Mouse (Mus musculus) embryonic facial prominence, embryonic 12.5 days (tissue): ENCODE measurements around the gene Vps41. TPM values are rescaled to one million over a fixed set of nuclear protein-coding genes. Genes with fewer than 3 reads are reported as not detected.

Source experiments
- ATAC-seq: fragments of 200-750 bp; cut with Nextera tagmentation; 2 replicates; pipeline ENCODE4 v1.8.0; 2017; ENCODE audit not compliant: insufficient number of reproducible peaks, insufficient read depth, low FRiP score, low TSS enrichment
- H3K27ac ChIP-seq: fragments of 300-500 bp; sonication (generic); 2 replicates; pipeline ENCODE4 v1.5.1; 2016; ENCODE audit warnings: mild to moderate bottlenecking
- H3K27me3 ChIP-seq: fragments of 300-500 bp; sonication (generic); 2 replicates; pipeline ENCODE4 v1.6.1; 2016; ENCODE audit warnings: mild to moderate bottlenecking, moderate library complexity
- H3K36me3 ChIP-seq: fragments of 300-500 bp; sonication (generic); 2 replicates; pipeline ENCODE4 v1.6.1; 2016; ENCODE audit warnings: mild to moderate bottlenecking
- H3K4me1 ChIP-seq: fragments of 300-500 bp; sonication (generic); 2 replicates; pipeline ENCODE4 v1.6.1; 2016
- H3K4me2 ChIP-seq: fragments of 300-500 bp; sonication (generic); replicated peaks from 2 replicates; pipeline ENCODE4 v1.6.1; 2016; ENCODE audit warnings: mild to moderate bottlenecking, moderate library complexity
- H3K4me3 ChIP-seq: fragments of 300-500 bp; sonication (generic); 2 replicates; pipeline ENCODE4 v1.5.1; 2016; ENCODE audit warnings: mild to moderate bottlenecking
- H3K9ac ChIP-seq: fragments of 300-500 bp; sonication (generic); 2 replicates; pipeline ENCODE4 v1.6.1; 2016; ENCODE audit warnings: mild to moderate bottlenecking, moderate library complexity
- H3K9me3 ChIP-seq: fragments of 300-500 bp; sonication (generic); 2 replicates; pipeline ENCODE4 v1.6.1; 2016; ENCODE audit warnings: mild to moderate bottlenecking, moderate library complexity
- WGBS: fragments of 180-500 bp; shearing (Covaris S2); methylation state at CpG from one replicate; pipeline ENCODE4 v1.1.7; 2016; 5-methylcytosine and 5-hydroxymethylcytosine counted together
- polyA plus RNA-seq: library from polyadenylated mRNA; unstranded; fragments of >200 nt; fragmentation: Nextera tagmentation; extraction: Ambion mirVana; gene quantifications from 2 replicates; pipeline ENCODE4 v1.2.1, GENCODE M21; 2016

Vps41 gene
- polyA plus RNA-seq, 1 experiment from 2014 or later, result 78.2 TPM

GRCm38 (mm10) chr13:18797555-18797954, 80.5 kb downstream of the Vps41 start:
- no peaks in the 10 kb centered on the region for H3K9me3 ChIP-seq
- 85% methylated on average over 5 of the region's 5 CpGs for WGBS
- H3K4me1 ChIP-seq, result no peaks in the 10 kb centered on the region; the same call in 1 of the 2 replicates
- H3K36me3 ChIP-seq, result no peaks in the 10 kb centered on the region
- H3K27me3 ChIP-seq, result no peaks in the 10 kb centered on the region
- no peak overlapping the region for H3K9ac ChIP-seq
- ATAC-seq, result no peak
- H3K4me3 ChIP-seq, result no peak overlapping the region
- H3K27ac ChIP-seq, result no peak overlapping the region
- H3K4me2 ChIP-seq, result no peak overlapping the region

GRCm38 (mm10) chr13:18800434-18800833, 83.3 kb downstream of the Vps41 start:
- ATAC-seq, result no peak
- 55% methylated on average over 3 of the region's 3 CpGs for WGBS
- no peaks in the 10 kb centered on the region; the same call in 1 of the 2 replicates for H3K4me1 ChIP-seq
- H3K36me3 ChIP-seq, result no peaks in the 10 kb centered on the region
- no peak overlapping the region for H3K9ac ChIP-seq
- H3K9me3 ChIP-seq, result no peaks in the 10 kb centered on the region
- H3K27ac ChIP-seq, result no peak overlapping the region
- no peaks in the 10 kb centered on the region for H3K27me3 ChIP-seq
- no peak overlapping the region for H3K4me2 ChIP-seq
- no peak overlapping the region for H3K4me3 ChIP-seq

- H3K4me2 ChIP-seq, result no peak overlapping the region
- no peaks in the 10 kb centered on the region for H3K4me1 ChIP-seq
- H3K9ac ChIP-seq, result no peak overlapping the region
- ATAC-seq, result no peak
- no peak overlapping the region for H3K4me3 ChIP-seq
- H3K27me3 ChIP-seq, result no peaks in the 10 kb centered on the region
- whole genome bisulfite sequencing, result 79% methylated on average over 4 of the region's 4 CpGs
- H3K27ac ChIP-seq, result no peak overlapping the region
- H3K9me3 ChIP-seq, result no peaks in the 10 kb centered on the region
- no peaks in the 10 kb centered on the region for H3K36me3 ChIP-seq
These were observed 92.4 kb downstream of the Vps41 start for GRCm38 (mm10) chr13:18809465-18809864.

- no peak overlapping the region for H3K4me2 ChIP-seq
- no peaks in the 10 kb centered on the region for H3K27me3 ChIP-seq
- H3K4me1 ChIP-seq, result no peaks in the 10 kb centered on the region
- no peak overlapping the region for H3K4me3 ChIP-seq
- WGBS, result 21% methylated on average over 11 of the region's 11 CpGs
- H3K9me3 ChIP-seq, result no peaks in the 10 kb centered on the region
- peak; percentile 56; the same call in 1 of the 2 replicates for ATAC-seq
- no peaks in the 10 kb centered on the region for H3K36me3 ChIP-seq
- H3K27ac ChIP-seq, result no peak overlapping the region
- H3K9ac ChIP-seq, result no peak overlapping the region
These were observed 93.0 kb downstream of the Vps41 start for GRCm38 (mm10) chr13:18809978-18810675.

GRCm38 (mm10) chr13:18824420-18825123, 107.5 kb downstream of the Vps41 start:
- 79% methylated on average over 10 of the region's 10 CpGs for WGBS
- peaks cover 4% of the 10 kb centered on the region; the same call in 1 of the 2 replicates for H3K36me3 ChIP-seq
- H3K27ac ChIP-seq, result no peak overlapping the region
- H3K4me2 ChIP-seq, result no peak overlapping the region
- H3K4me1 ChIP-seq, result no peaks in the 10 kb centered on the region
- H3K9ac ChIP-seq, result no peak overlapping the region
- no peak overlapping the region for H3K4me3 ChIP-seq
- H3K9me3 ChIP-seq, result no peaks in the 10 kb centered on the region
- H3K27me3 ChIP-seq, result no peaks in the 10 kb centered on the region
- ATAC-seq, result no peak

- Histone ChIP-seq H3K4me1 (no peaks in the 10 kb centered on the region), H3K27ac (no peak overlapping the region), H3K9me3 (no peaks in the 10 kb centered on the region), H3K4me2 (no peak overlapping the region), H3K36me3 (peaks cover 4% of the 10 kb centered on the region; the same call in 1 of the 2 replicates), H3K9ac (no peak overlapping the region), H3K27me3 (no peaks in the 10 kb centered on the region), H3K4me3 (no peak overlapping the region)
- WGBS, result 86% methylated on average over 10 of the region's 10 CpGs
- ATAC-seq, result no peak
These were observed 109.9 kb downstream of the Vps41 start for GRCm38 (mm10) chr13:18827029-18827428.

GRCm38 (mm10) chr13:18830486-18830885, 113.4 kb downstream of the Vps41 start:
- ATAC-seq, result no peak
- Histone ChIP-seq H3K27ac (no peak overlapping the region), H3K9ac (no peak overlapping the region), H3K4me2 (no peak overlapping the region), H3K27me3 (no peaks in the 10 kb centered on the region), H3K4me3 (no peak overlapping the region), H3K36me3 (peaks cover 4% of the 10 kb centered on the region; the same call in 1 of the 2 replicates), H3K9me3 (no peaks in the 10 kb centered on the region), H3K4me1 (no peaks in the 10 kb centered on the region)
- WGBS, result 73% methylated on average over 3 of the region's 3 CpGs

GRCm38 (mm10) chr13:18839231-18839630, 122.1 kb downstream of the Vps41 start:
- Histone ChIP-seq H3K4me1 (no peaks in the 10 kb centered on the region), H3K9me3 (no peaks in the 10 kb centered on the region), H3K9ac (no peak overlapping the region)

GRCm38 (mm10) chr13:18840366-18840765, 123.3 kb downstream of the Vps41 start:
- Histone ChIP-seq H3K4me1 (no peaks in the 10 kb centered on the region), H3K9ac (no peak overlapping the region), H3K27ac (no peak overlapping the region), H3K27me3 (no peaks in the 10 kb centered on the region), H3K4me3 (no peak overlapping the region), H3K4me2 (no peak overlapping the region), H3K9me3 (no peaks in the 10 kb centered on the region), H3K36me3 (no peaks in the 10 kb centered on the region)
- no peak for ATAC-seq
- WGBS, result 64% methylated on average over 4 of the region's 4 CpGs

More at GRCm38 (mm10) chr13:18839231-18839630, 122.1 kb downstream of the Vps41 start:
- Histone ChIP-seq H3K27me3 (no peaks in the 10 kb centered on the region), H3K36me3 (no peaks in the 10 kb centered on the region), H3K4me2 (no peak overlapping the region), H3K27ac (no peak overlapping the region), H3K4me3 (no peak overlapping the region)
- no peak for ATAC-seq
- 90% methylated on average over 4 of the region's 4 CpGs for WGBS

GRCm38 (mm10) chr13:18841019-18841418, 123.9 kb downstream of the Vps41 start:
- Histone ChIP-seq H3K4me3 (no peak overlapping the region), H3K27me3 (no peaks in the 10 kb centered on the region), H3K4me2 (no peak overlapping the region), H3K9me3 (no peaks in the 10 kb centered on the region), H3K4me1 (no peaks in the 10 kb centered on the region), H3K36me3 (no peaks in the 10 kb centered on the region), H3K9ac (no peak overlapping the region), H3K27ac (no peak overlapping the region)
- WGBS, result 75% methylated on average over 2 of the region's 2 CpGs
- no peak for ATAC-seq

GRCm38 (mm10) chr13:18841752-18842282, 124.7 kb downstream of the Vps41 start:
- H3K36me3 ChIP-seq, result peaks cover 5% of the 10 kb centered on the region; the same call in 1 of the 2 replicates
- no peaks in the 10 kb centered on the region for H3K27me3 ChIP-seq
- no peak overlapping the region for H3K4me3 ChIP-seq
- no peak for ATAC-seq
- H3K27ac ChIP-seq, result no peak overlapping the region
- H3K9me3 ChIP-seq, result no peaks in the 10 kb centered on the region
- H3K9ac ChIP-seq, result no peak overlapping the region
- WGBS, result 90% methylated on average over 6 of the region's 6 CpGs
- H3K4me1 ChIP-seq, result no peaks in the 10 kb centered on the region
- no peak overlapping the region for H3K4me2 ChIP-seq

- Histone ChIP-seq H3K9ac (no peak overlapping the region), H3K27ac (no peak overlapping the region), H3K36me3 (peaks cover 5% of the 10 kb centered on the region; the same call in 1 of the 2 replicates), H3K27me3 (no peaks in the 10 kb centered on the region), H3K4me2 (no peak overlapping the region), H3K9me3 (no peaks in the 10 kb centered on the region), H3K4me1 (no peaks in the 10 kb centered on the region), H3K4me3 (no peak overlapping the region)
- WGBS, result 84% methylated on average over 4 of the region's 4 CpGs
- no peak for ATAC-seq
These were observed 125.5 kb downstream of the Vps41 start for GRCm38 (mm10) chr13:18842556-18842955.
